14 mouse cellular contexts compared by ENCODE assay signal in genomic region chr3:90582156-90582555, GRCm38 (mm10). TPM values are rescaled to one million over a fixed set of nuclear protein-coding genes. Genes with fewer than 3 reads are reported as not detected.
DNase-seq lines count a peak whose midpoint lies in the region; ATAC-seq and TF ChIP-seq lines count a peak whose summit lies in the region.
"Had no signal": no experiment of that assay in that cellular context is flagged by ENCODE, and none has a peak within 500 bp of the region (broad histone marks: within the 10 kb centered on the region; RNA-seq: fewer than 3 reads in every experiment).

No protein-coding gene starts in this region.

- no peaks in the 10 kb centered on the region for H3K36me3 ChIP-seq in liver, embryonic 14.5 days (replicated peaks; ENCODE audit: control insufficient read depth, insufficient read depth, low read depth)
- no peaks in the 10 kb centered on the region for H3K36me3 ChIP-seq in liver, embryonic 11.5 days (ENCODE audit: control insufficient read depth, insufficient read depth, low read length)
- no peaks in the 10 kb centered on the region for H3K36me3 ChIP-seq in hindbrain, embryonic 12.5 days
- no peaks in the 10 kb centered on the region for H3K36me3 ChIP-seq in midbrain, embryonic 13.5 days
- H3K36me3 ChIP-seq: heart, embryonic 15.5 days; limb, embryonic 13.5 days had no signal

- H3K27me3 ChIP-seq in liver, embryonic 14.5 days (ENCODE audit: control insufficient read depth, insufficient read depth, low read length) = no peaks in the 10 kb centered on the region
- no peaks in the 10 kb centered on the region for H3K27me3 ChIP-seq in liver, embryonic 11.5 days (replicated peaks; ENCODE audit: control insufficient read depth, insufficient read depth, low read length)
- no peaks in the 10 kb centered on the region for H3K27me3 ChIP-seq in hindbrain, embryonic 12.5 days
- H3K27me3 ChIP-seq in midbrain, embryonic 13.5 days = no peaks in the 10 kb centered on the region
- H3K27me3 ChIP-seq: heart, embryonic 15.5 days; limb, embryonic 13.5 days had no signal

- H3K9ac ChIP-seq in liver, embryonic 14.5 days (replicated peaks) = no peak overlapping the region
- H3K9ac ChIP-seq in liver, embryonic 11.5 days (ENCODE audit: low read depth, low read length) = no peak overlapping the region
- H3K9ac ChIP-seq in hindbrain, embryonic 12.5 days = no peak overlapping the region
- H3K9ac ChIP-seq in midbrain, embryonic 13.5 days (replicated peaks) = no peak overlapping the region
- H3K9ac ChIP-seq: heart, embryonic 15.5 days; limb, embryonic 13.5 days had no signal

- TF ChIP-seq EP300 in liver, embryonic 14.5 days (IDR thresholded peaks at IDR 0.05; ENCODE audit: low read depth) = no peak

- H3K4me1 ChIP-seq in liver, embryonic 14.5 days (replicated peaks; ENCODE audit: control insufficient read depth in 2 of 2, insufficient read depth in 2 of 2, low read length in 1 of 2) = no peaks in the 10 kb centered on the region
- no peaks in the 10 kb centered on the region for H3K4me1 ChIP-seq in liver, embryonic 11.5 days (replicated peaks; ENCODE audit: control insufficient read depth, insufficient read depth, low read length)
- no peaks in the 10 kb centered on the region for H3K4me1 ChIP-seq in hindbrain, embryonic 12.5 days
- H3K4me1 ChIP-seq in midbrain, embryonic 13.5 days (replicated peaks) = no peaks in the 10 kb centered on the region; the same call in 1 of the 2 replicates

- no peak for TF ChIP-seq POLR2A in brain, embryonic 14.5 days (IDR thresholded peaks at IDR 0.05; ENCODE audit: borderline replicate concordance, extremely low read depth, insufficient read depth, insufficient read length, poor library complexity, severe bottlenecking)

- H3K4me2 ChIP-seq in liver, embryonic 14.5 days (ENCODE audit: low read depth) = no peak overlapping the region
- H3K4me2 ChIP-seq in liver, embryonic 11.5 days = no peak overlapping the region
- no peak overlapping the region for H3K4me2 ChIP-seq in hindbrain, embryonic 12.5 days (replicated peaks)
- H3K4me2 ChIP-seq in midbrain, embryonic 13.5 days (replicated peaks) = no peak overlapping the region
- H3K4me2 ChIP-seq: heart, embryonic 15.5 days; limb, embryonic 13.5 days had no signal

- H3K27ac ChIP-seq in liver, embryonic 14.5 days = no peak overlapping the region
- no peak overlapping the region for H3K27ac ChIP-seq in liver, embryonic 11.5 days (ENCODE audit: low read depth, low read length)
- H3K27ac ChIP-seq in hindbrain, embryonic 12.5 days = no peak overlapping the region
- no peak overlapping the region for H3K27ac ChIP-seq in midbrain, embryonic 13.5 days
- H3K27ac ChIP-seq: heart, embryonic 15.5 days; limb, embryonic 13.5 days had no signal

- H3K4me3 ChIP-seq in liver, embryonic 14.5 days (ENCODE audit: insufficient read depth in 1 of 2, low read depth in 2 of 2, low read length in 2 of 2) = no peak overlapping the region
- H3K4me3 ChIP-seq in liver, embryonic 11.5 days (ENCODE audit: low read depth, low read length) = no peak overlapping the region
- H3K4me3 ChIP-seq in hindbrain, embryonic 12.5 days = no peak overlapping the region
- no peak overlapping the region for H3K4me3 ChIP-seq in midbrain, embryonic 13.5 days (replicated peaks)
- H3K4me3 ChIP-seq: heart, embryonic 15.5 days; limb, embryonic 13.5 days had no signal

- no peaks in the 10 kb centered on the region for H3K9me3 ChIP-seq in liver, embryonic 14.5 days (ENCODE audit: control insufficient read depth, low read length)
- no peaks in the 10 kb centered on the region for H3K9me3 ChIP-seq in liver, embryonic 11.5 days (ENCODE audit: control insufficient read depth, low read length)
- H3K9me3 ChIP-seq in hindbrain, embryonic 12.5 days (replicated peaks) = no peaks in the 10 kb centered on the region
- no peaks in the 10 kb centered on the region for H3K9me3 ChIP-seq in midbrain, embryonic 13.5 days
- H3K9me3 ChIP-seq: heart, embryonic 15.5 days; limb, embryonic 13.5 days had no signal

- TF ChIP-seq CTCF in liver, embryonic 14.5 days (IDR thresholded peaks at IDR 0.05; ENCODE audit: low read depth) = peak; percentile 51
- peak; percentile 35; the same call in 1 of the 2 replicates for TF ChIP-seq CTCF in brain, embryonic 14.5 days (IDR thresholded peaks at IDR 0.05; ENCODE audit: borderline replicate concordance, extremely low read depth, insufficient read depth, insufficient read length)

- DNase-seq in embryo, embryonic 10.5 days (ENCODE audit: low spot score) = peak; percentile 50
- DNase-seq in embryo, embryonic 11 days = no peak
- DNase-seq in liver, embryonic 14.5 days (ENCODE audit: low read depth in 3 of 3, low spot score in 3 of 3) = no peak
- DNase-seq in liver, embryonic 11.5 days (ENCODE audit: low spot score) = no peak
- peak; percentile 21 for DNase-seq in CD4-positive helper T cell, adult 2 months (ENCODE audit: low read depth, low spot score)
- DNase-seq in brain, embryonic 14.5 days (ENCODE audit: low read depth) = no peak
- DNase-seq: layer of hippocampus, adult 9-11 months had no signal

- WGBS in liver, embryonic 14.5 days (ENCODE audit: insufficient replicate concordance) = 68% methylated on average over 1 of the region's 1 CpGs
- 89% methylated on average over 1 of the region's 1 CpGs for WGBS in liver, embryonic 11.5 days
- WGBS in hindbrain, embryonic 12.5 days = 92% methylated on average over 1 of the region's 1 CpGs
- 95% methylated on average over 1 of the region's 1 CpGs for WGBS in midbrain, embryonic 13.5 days

- no peak for ATAC-seq in liver, embryonic 14.5 days (ENCODE audit: insufficient read depth)
- no peak for ATAC-seq in liver, embryonic 11.5 days (replicated peaks; ENCODE audit: low FRiP score)
- ATAC-seq in hindbrain, embryonic 12.5 days (ENCODE audit: low FRiP score) = no peak
- no peak for ATAC-seq in midbrain, embryonic 13.5 days
- ATAC-seq: intestine, embryonic 16.5 days had no signal

RNA-seq across cellular contexts. Expression of gene S100a2, which starts 7.9 kb away (rescaled TPM):
- not detected in 2 replicates for polyA plus RNA-seq in liver, embryonic 14.5 days (2012; rRNA removed)
- not detected in 2 replicates for polyA plus RNA-seq in liver, embryonic 14.5 days (2014; fragmentation: Nextera tagmentation; extraction: Ambion mirVana)
- not detected in 2 replicates for polyA plus RNA-seq in liver, embryonic 11.5 days (2014; fragmentation: Nextera tagmentation; extraction: Ambion mirVana)
- polyA plus RNA-seq in brain, embryonic 14.5 days (2012; rRNA removed) = not detected in 2 replicates
- polyA plus RNA-seq in hindbrain, embryonic 12.5 days (2016; fragmentation: Nextera tagmentation; extraction: Ambion mirVana) = not detected in 2 replicates
- polyA plus RNA-seq in midbrain, embryonic 13.5 days (2015; fragmentation: Nextera tagmentation; extraction: Ambion mirVana) = not detected in 2 replicates
- polyA plus RNA-seq: cortical plate, adult 2 months; heart, embryonic 15.5 days; intestine, embryonic 16.5 days; limb, embryonic 13.5 days; spleen, adult 2 months had no signal

RNA-seq across cellular contexts. Expression of gene Gm42674, which starts 19.5 kb away (rescaled TPM):
- polyA plus RNA-seq in liver, embryonic 14.5 days (2012; rRNA removed) = not detected in 2 replicates
- polyA plus RNA-seq in liver, embryonic 14.5 days (2014; fragmentation: Nextera tagmentation; extraction: Ambion mirVana) = not detected in 2 replicates
- not detected in 2 replicates for polyA plus RNA-seq in liver, embryonic 11.5 days (2014; fragmentation: Nextera tagmentation; extraction: Ambion mirVana)
- not detected in 2 replicates for polyA plus RNA-seq in brain, embryonic 14.5 days (2012; rRNA removed)
- not detected in 2 replicates for polyA plus RNA-seq in hindbrain, embryonic 12.5 days (2016; fragmentation: Nextera tagmentation; extraction: Ambion mirVana)
- not detected in 2 replicates for polyA plus RNA-seq in midbrain, embryonic 13.5 days (2015; fragmentation: Nextera tagmentation; extraction: Ambion mirVana)
- polyA plus RNA-seq: cortical plate, adult 2 months; heart, embryonic 15.5 days; intestine, embryonic 16.5 days; limb, embryonic 13.5 days; spleen, adult 2 months had no signal

RNA-seq across cellular contexts. Expression of gene S100a4, which starts 21.4 kb away (rescaled TPM):
- polyA plus RNA-seq in liver, embryonic 14.5 days (2012; rRNA removed) = 1.0 and 2.0 TPM in 2 replicates
- polyA plus RNA-seq in liver, embryonic 14.5 days (2014; fragmentation: Nextera tagmentation; extraction: Ambion mirVana) = 0.73 and 1.0 TPM in 2 replicates
- polyA plus RNA-seq in liver, embryonic 11.5 days (2014; fragmentation: Nextera tagmentation; extraction: Ambion mirVana) = 0.69 and 0.77 TPM in 2 replicates
- polyA plus RNA-seq in brain, embryonic 14.5 days (2012; rRNA removed) = 1.6 and 2.5 TPM in 2 replicates
- 1.2 and 1.3 TPM in 2 replicates for polyA plus RNA-seq in hindbrain, embryonic 12.5 days (2016; fragmentation: Nextera tagmentation; extraction: Ambion mirVana)
- polyA plus RNA-seq in midbrain, embryonic 13.5 days (2015; fragmentation: Nextera tagmentation; extraction: Ambion mirVana) = 0.83 and 1.1 TPM in 2 replicates

RNA-seq across cellular contexts. Expression of gene S100a3, which starts 21.8 kb away (rescaled TPM):
- not detected in 2 replicates for polyA plus RNA-seq in liver, embryonic 14.5 days (2012; rRNA removed)
- polyA plus RNA-seq in liver, embryonic 14.5 days (2014; fragmentation: Nextera tagmentation; extraction: Ambion mirVana) = 0.20 TPM in 1 of 2 replicates, not detected in the other
- polyA plus RNA-seq in liver, embryonic 11.5 days (2014; fragmentation: Nextera tagmentation; extraction: Ambion mirVana) = not detected in 2 replicates
- 1.1 TPM in 1 of 2 replicates, not detected in the other for polyA plus RNA-seq in brain, embryonic 14.5 days (2012; rRNA removed)
- polyA plus RNA-seq in hindbrain, embryonic 12.5 days (2016; fragmentation: Nextera tagmentation; extraction: Ambion mirVana) = 0.59 and 0.63 TPM in 2 replicates
- not detected in 2 replicates for polyA plus RNA-seq in midbrain, embryonic 13.5 days (2015; fragmentation: Nextera tagmentation; extraction: Ambion mirVana)

RNA-seq across cellular contexts. Expression of gene S100a5, which starts 26.2 kb away (rescaled TPM):
- polyA plus RNA-seq in liver, embryonic 14.5 days (2012; rRNA removed) = not detected in 2 replicates
- not detected in 2 replicates for polyA plus RNA-seq in liver, embryonic 14.5 days (2014; fragmentation: Nextera tagmentation; extraction: Ambion mirVana)
- polyA plus RNA-seq in liver, embryonic 11.5 days (2014; fragmentation: Nextera tagmentation; extraction: Ambion mirVana) = not detected in 2 replicates
- not detected in 2 replicates for polyA plus RNA-seq in brain, embryonic 14.5 days (2012; rRNA removed)
- polyA plus RNA-seq in hindbrain, embryonic 12.5 days (2016; fragmentation: Nextera tagmentation; extraction: Ambion mirVana) = not detected in 2 replicates
- not detected in 2 replicates for polyA plus RNA-seq in midbrain, embryonic 13.5 days (2015; fragmentation: Nextera tagmentation; extraction: Ambion mirVana)
- polyA plus RNA-seq: cortical plate, adult 2 months; heart, embryonic 15.5 days; limb, embryonic 13.5 days; spleen, adult 2 months had no signal

Comparison
In these comparisons a context has a peak if more than half of its experiments do, and no peak if none do; other contexts are left out.
1. DNase-seq: peak in embryo, embryonic 10.5 days (single experiment) and CD4-positive helper T cell, adult 2 months (single experiment); none in embryo, embryonic 11 days (single experiment), liver, embryonic 14.5 days (0 of 3), liver, embryonic 11.5 days (single experiment) and brain, embryonic 14.5 days (single experiment).